Comparison of ENCODE assay signal across 18 mouse cellular contexts in genomic region chr10:29802637-29803036, GRCm38 (mm10).
DNase-seq lines count a peak whose midpoint lies in the region; ATAC-seq and TF ChIP-seq lines count a peak whose summit lies in the region.
"Had no signal": no experiment of that assay in that cellular context is flagged by ENCODE, and none has a peak within 500 bp of the region (broad histone marks: within the 10 kb centered on the region; RNA-seq: fewer than 3 reads in every experiment).

No protein-coding gene starts in this region.

- peaks cover 13% of the 10 kb centered on the region for H3K4me1 ChIP-seq in G1E (ENCODE audit: insufficient read depth, low read depth, low read length)

- no peak for TF ChIP-seq CTCF in G1E (IDR thresholded peaks at IDR 0.05; ENCODE audit: low read depth, low read length)

- H3K36me3 ChIP-seq in G1E (replicated peaks): no peaks in the 10 kb centered on the region

- no peak overlapping the region for H3K4me3 ChIP-seq in G1E (ENCODE audit: low read depth, low read length)

- no peak for DNase-seq in G1E (ENCODE audit: low spot score)
- DNase-seq in thymus, adult 18-20 months: no peak
- DNase-seq: adrenal gland, adult 2 months; adrenal gland, adult 8-10 months; adrenal gland, postnatal 10 days; adrenal gland, postnatal 14 days; adrenal gland, postnatal 25 days; adrenal gland, postnatal 36 days; B cell, adult 2 months; cerebellum, adult 11 months; cerebellum, adult 11-12 months; cerebellum, adult 18-20 months; cerebellum, adult 2 months; cerebellum, adult 8-10 months had no signal

- 0 out of 2 replicates have a peak, but pooled peaks cover 2% of the 10 kb centered on the region for H3K27me3 ChIP-seq in G1E (ENCODE audit: insufficient read depth, low read length)
- H3K27me3 ChIP-seq: CH12.LX had no signal

- no peaks in the 10 kb centered on the region for H3K9me3 ChIP-seq in G1E (replicated peaks)

- ATAC-seq in G1E (ENCODE audit: extremely low read depth, insufficient number of reproducible peaks, low FRiP score, poor library complexity, severe bottlenecking): peak; percentile 85
- ATAC-seq: activated CD4-positive, CD25-positive, alpha-beta regulatory T cell, adult 4 months; CD4-positive, CD25-positive, alpha-beta regulatory T cell, adult 4 months; Patski had no signal
